Mouse (Mus musculus) forebrain, embryonic 13.5 days (tissue): ENCODE results near the gene Ppp2r2c. TPM values are rescaled to one million over a fixed set of nuclear protein-coding genes. Genes with fewer than 3 reads are reported as not detected.

Experiments used
- ATAC-seq: fragments of 200-750 bp; cut with Nextera tagmentation; 2 replicates; pipeline ENCODE4 v1.8.0; 2017
- H3K27ac ChIP-seq: fragments of 300-500 bp; sonication (generic); 2 replicates; pipeline ENCODE4 v1.5.1; 2015; ENCODE audit warnings: inconsistent platforms, mild to moderate bottlenecking, moderate library complexity
- H3K27me3 ChIP-seq: fragments of 300-500 bp; sonication (generic); 2 replicates; pipeline ENCODE4 v1.6.1; 2015; ENCODE audit warnings: mild to moderate bottlenecking, inconsistent platforms
- H3K36me3 ChIP-seq: fragments of 300-500 bp; sonication (generic); 2 replicates; pipeline ENCODE4 v1.6.1; 2015; ENCODE audit warnings: mild to moderate bottlenecking, inconsistent platforms; ENCODE audit not compliant: poor library complexity, severe bottlenecking
- H3K4me1 ChIP-seq: fragments of 300-500 bp; sonication (generic); 2 replicates; pipeline ENCODE4 v1.6.1; 2015; ENCODE audit warnings: inconsistent platforms
- H3K4me2 ChIP-seq: fragments of 300-500 bp; sonication (generic); 2 replicates; pipeline ENCODE4 v1.6.1; 2015; ENCODE audit warnings: inconsistent platforms, mild to moderate bottlenecking, moderate library complexity
- H3K4me3 ChIP-seq: fragments of 300-500 bp; sonication (generic); 2 replicates; pipeline ENCODE4 v1.5.1; 2015; ENCODE audit warnings: mild to moderate bottlenecking, inconsistent platforms
- H3K9ac ChIP-seq: fragments of 300-500 bp; sonication (generic); 2 replicates; pipeline ENCODE4 v1.6.1; 2015; ENCODE audit warnings: mild to moderate bottlenecking, inconsistent platforms
- H3K9me3 ChIP-seq: fragments of 300-500 bp; sonication (generic); replicated peaks from 2 replicates; pipeline ENCODE4 v1.6.1; 2016; ENCODE audit warnings: inconsistent platforms
- WGBS: fragments of 180-500 bp; shearing (Covaris S2); methylation state at CpG from one replicate; pipeline ENCODE4 v1.1.7; 2015; 5-methylcytosine and 5-hydroxymethylcytosine counted together
- polyA plus RNA-seq: library from polyadenylated mRNA; unstranded; fragments of >200 nt; fragmentation: Nextera tagmentation; extraction: Ambion mirVana; gene quantifications from 2 replicates; pipeline ENCODE4 v1.2.1, GENCODE M21; 2015

Ppp2r2c gene
- polyA plus RNA-seq, 1 experiment from 2014 or later = 9.0 TPM

DNA sequence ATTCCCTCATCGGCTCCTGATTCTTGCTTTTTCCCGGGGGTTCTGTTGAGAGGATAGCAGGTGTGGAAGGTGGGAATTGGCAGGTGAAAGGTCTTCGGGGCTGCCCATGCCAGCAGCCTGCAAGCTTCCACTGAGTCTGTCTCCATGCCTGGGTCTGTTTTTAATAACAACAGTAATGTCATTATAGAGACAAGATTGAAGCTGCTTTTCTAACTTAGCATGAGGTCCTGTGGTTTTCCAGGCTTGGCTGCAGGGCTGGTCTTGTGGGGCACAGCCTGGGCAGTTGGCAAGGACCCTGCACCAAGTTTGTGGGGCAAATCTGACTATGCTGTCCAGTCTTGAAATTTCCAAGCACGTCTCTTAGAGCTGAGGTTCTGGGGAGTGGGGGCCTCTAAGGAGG is 7.6 kb downstream of the Ppp2r2c start:
- no peak overlapping the region for H3K9ac ChIP-seq
- no peak overlapping the region for H3K4me3 ChIP-seq
- ATAC-seq = no peak
- H3K4me2 ChIP-seq = no peak overlapping the region
- H3K27ac ChIP-seq = no peak overlapping the region
- H3K27me3 ChIP-seq = peaks cover 38% of the 10 kb centered on the region
- peaks cover 3% of the 10 kb centered on the region; the same call in 1 of the 2 replicates for H3K4me1 ChIP-seq
- no peaks in the 10 kb centered on the region for H3K36me3 ChIP-seq
- no peaks in the 10 kb centered on the region for H3K9me3 ChIP-seq
- 84% methylated on average over 4 of the region's 4 CpGs for WGBS

GRCm38 (mm10) chr5:36876777-36877396 is 8.6 kb downstream of the Ppp2r2c start:
- no peak for ATAC-seq

DNA sequence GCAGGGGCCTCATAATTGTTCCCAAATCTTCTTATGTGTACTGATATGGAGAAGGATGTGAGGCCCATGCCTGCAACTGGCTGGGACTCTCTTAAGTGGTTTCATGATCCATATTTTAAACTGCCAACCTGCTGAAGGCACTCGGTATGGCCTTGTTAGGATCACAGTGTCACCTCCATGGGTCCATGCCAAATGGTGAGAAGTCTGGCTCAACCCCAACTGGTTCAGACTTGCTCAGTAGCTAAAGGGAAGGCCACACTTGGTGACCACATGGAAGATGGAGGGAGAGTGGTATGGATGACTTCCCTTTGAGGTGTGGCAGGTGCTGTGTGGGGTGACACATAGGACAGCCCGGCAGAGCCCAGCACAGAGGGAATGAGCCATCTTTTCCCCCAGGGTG is 9.3 kb downstream of the Ppp2r2c start:
- H3K27ac ChIP-seq = no peak overlapping the region
- WGBS = 97% methylated on average over 2 of the region's 2 CpGs
- H3K27me3 ChIP-seq = peaks cover 21% of the 10 kb centered on the region
- H3K9me3 ChIP-seq = no peaks in the 10 kb centered on the region
- no peak overlapping the region for H3K9ac ChIP-seq
- ATAC-seq = no peak
- H3K4me3 ChIP-seq = no peak overlapping the region
- no peak overlapping the region for H3K4me2 ChIP-seq
- H3K4me1 ChIP-seq = peaks cover 3% of the 10 kb centered on the region; the same call in 1 of the 2 replicates
- H3K36me3 ChIP-seq = no peaks in the 10 kb centered on the region

More at GRCm38 (mm10) chr5:36876777-36877396, 8.6 kb downstream of the Ppp2r2c start:
- Histone ChIP-seq H3K4me3 (no peak overlapping the region), H3K4me2 (no peak overlapping the region), H3K27me3 (peaks cover 29% of the 10 kb centered on the region), H3K36me3 (no peaks in the 10 kb centered on the region), H3K4me1 (peaks cover 3% of the 10 kb centered on the region; the same call in 1 of the 2 replicates), H3K27ac (no peak overlapping the region), H3K9me3 (no peaks in the 10 kb centered on the region), H3K9ac (no peak overlapping the region)
- 48% methylated on average over 7 of the region's 7 CpGs for WGBS

DNA sequence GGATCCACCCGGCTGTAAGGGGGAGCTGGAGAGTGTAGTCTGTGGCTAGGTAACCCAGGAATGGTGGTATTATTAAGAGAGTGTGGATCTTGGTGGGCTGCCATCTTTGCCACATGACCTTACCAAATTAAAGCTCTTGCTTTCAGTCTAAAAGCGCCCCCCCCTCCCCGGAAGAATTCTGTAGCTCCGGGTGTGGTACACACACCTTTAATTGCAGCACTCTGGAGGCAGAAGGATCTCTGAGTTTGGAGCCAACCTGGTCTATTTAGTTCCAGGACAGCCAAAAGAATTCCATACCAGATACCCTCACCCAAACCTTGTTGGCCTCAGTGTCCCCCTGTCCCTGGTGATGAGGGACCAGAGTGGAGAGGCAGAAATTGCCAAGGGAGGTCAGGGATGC is 10.5 kb downstream of the Ppp2r2c start:
- 83% methylated on average over 4 of the region's 4 CpGs for WGBS
- H3K9ac ChIP-seq = no peak overlapping the region
- ATAC-seq = no peak
- no peaks in the 10 kb centered on the region for H3K9me3 ChIP-seq
- H3K4me1 ChIP-seq = peaks cover 3% of the 10 kb centered on the region; the same call in 1 of the 2 replicates
- H3K36me3 ChIP-seq = no peaks in the 10 kb centered on the region
- H3K4me2 ChIP-seq = no peak overlapping the region
- no peak overlapping the region for H3K27ac ChIP-seq
- peaks cover 13% of the 10 kb centered on the region for H3K27me3 ChIP-seq
- no peak overlapping the region for H3K4me3 ChIP-seq

- Histone ChIP-seq H3K27me3 (no peaks in the 10 kb centered on the region), H3K4me1 (peaks cover 6% of the 10 kb centered on the region; the same call in 1 of the 2 replicates), H3K27ac (no peak overlapping the region), H3K36me3 (no peaks in the 10 kb centered on the region), H3K4me3 (no peak overlapping the region), H3K4me2 (no peak overlapping the region), H3K9ac (no peak overlapping the region), H3K9me3 (no peaks in the 10 kb centered on the region)
- WGBS = 87% methylated on average over 5 of the region's 5 CpGs
- no peak for ATAC-seq
These were observed 12.3 kb downstream of the Ppp2r2c start for GRCm38 (mm10) chr5:36880622-36881021.

GRCm38 (mm10) chr5:36883516-36883915 is 15.2 kb downstream of the Ppp2r2c start:
- H3K4me3 ChIP-seq = no peak overlapping the region
- 68% methylated on average over 12 of the region's 12 CpGs for WGBS
- H3K9ac ChIP-seq = no peak overlapping the region
- no peaks in the 10 kb centered on the region for H3K36me3 ChIP-seq
- H3K27ac ChIP-seq = no peak overlapping the region
- no peak for ATAC-seq
- peaks cover 11% of the 10 kb centered on the region for H3K4me1 ChIP-seq
- no peaks in the 10 kb centered on the region for H3K9me3 ChIP-seq
- no peaks in the 10 kb centered on the region for H3K27me3 ChIP-seq
- H3K4me2 ChIP-seq = no peak overlapping the region

DNA sequence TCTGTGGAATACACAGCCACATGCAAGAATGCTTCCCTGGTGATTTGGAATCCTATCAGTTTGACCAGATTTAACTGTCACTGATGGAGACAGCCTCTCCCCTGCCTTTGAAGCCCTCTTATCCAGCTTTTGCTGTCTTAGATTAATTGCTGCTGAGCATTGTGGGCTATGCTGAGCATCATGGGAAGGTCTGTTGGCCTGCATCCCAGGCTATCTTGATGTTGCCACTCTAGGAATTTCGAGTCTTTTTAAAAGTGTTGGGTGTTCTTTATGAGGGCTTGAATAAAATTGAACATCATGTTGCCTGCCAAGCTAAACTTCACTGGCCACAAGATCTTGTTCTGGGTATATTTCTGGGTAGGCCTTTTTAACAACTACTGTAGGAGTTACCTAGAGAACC is 16.8 kb downstream of the Ppp2r2c start:
- ATAC-seq = no peak
- peaks cover 21% of the 10 kb centered on the region for H3K4me1 ChIP-seq

GRCm38 (mm10) chr5:36885595-36885994 is 17.3 kb downstream of the Ppp2r2c start:
- Histone ChIP-seq H3K27ac (no peak overlapping the region), H3K9me3 (no peaks in the 10 kb centered on the region), H3K9ac (no peak overlapping the region)

More for the DNA sequence above, 16.8 kb downstream of the Ppp2r2c start:
- Histone ChIP-seq H3K9me3 (no peaks in the 10 kb centered on the region), H3K4me3 (no peak overlapping the region), H3K27ac (no peak overlapping the region), H3K9ac (no peak overlapping the region), H3K27me3 (no peaks in the 10 kb centered on the region), H3K36me3 (no peaks in the 10 kb centered on the region), H3K4me2 (no peak overlapping the region)
- 64% methylated on average over 1 of the region's 1 CpGs for WGBS

DNA sequence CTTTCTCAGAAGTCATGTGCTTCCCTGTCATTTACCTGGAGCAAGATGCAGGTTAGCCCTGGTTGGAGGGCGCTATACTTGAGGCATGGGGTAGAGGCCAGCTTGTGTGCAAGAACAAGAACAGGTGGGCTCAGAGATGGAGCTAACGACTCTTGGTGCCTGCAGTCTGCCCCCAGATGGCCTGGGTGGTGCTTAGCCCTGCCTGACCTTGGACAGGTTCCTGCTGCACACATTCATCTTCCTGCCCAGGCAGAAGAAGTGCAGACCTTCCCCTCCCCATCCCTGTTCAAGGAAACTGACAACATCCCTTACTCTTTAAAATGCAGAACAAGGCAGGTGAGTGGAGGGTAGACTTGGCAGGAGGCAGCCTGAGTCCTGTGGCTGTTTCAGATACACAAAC is 18.0 kb downstream of the Ppp2r2c start:
- H3K9ac ChIP-seq = no peak overlapping the region
- no peak for ATAC-seq
- H3K36me3 ChIP-seq = no peaks in the 10 kb centered on the region
- H3K9me3 ChIP-seq = no peaks in the 10 kb centered on the region
- peaks cover 32% of the 10 kb centered on the region for H3K4me1 ChIP-seq
- no peak overlapping the region for H3K4me2 ChIP-seq
- no peak overlapping the region for H3K27ac ChIP-seq
- H3K27me3 ChIP-seq = no peaks in the 10 kb centered on the region
- H3K4me3 ChIP-seq = no peak overlapping the region
- WGBS = 70% methylated on average over 2 of the region's 2 CpGs

More at GRCm38 (mm10) chr5:36885595-36885994, 17.3 kb downstream of the Ppp2r2c start:
- no peak overlapping the region for H3K4me3 ChIP-seq
- 73% methylated on average over 5 of the region's 5 CpGs for WGBS
- ATAC-seq = no peak
- H3K4me2 ChIP-seq = no peak overlapping the region
- peaks cover 25% of the 10 kb centered on the region for H3K4me1 ChIP-seq
- no peaks in the 10 kb centered on the region for H3K27me3 ChIP-seq
- H3K36me3 ChIP-seq = no peaks in the 10 kb centered on the region

DNA sequence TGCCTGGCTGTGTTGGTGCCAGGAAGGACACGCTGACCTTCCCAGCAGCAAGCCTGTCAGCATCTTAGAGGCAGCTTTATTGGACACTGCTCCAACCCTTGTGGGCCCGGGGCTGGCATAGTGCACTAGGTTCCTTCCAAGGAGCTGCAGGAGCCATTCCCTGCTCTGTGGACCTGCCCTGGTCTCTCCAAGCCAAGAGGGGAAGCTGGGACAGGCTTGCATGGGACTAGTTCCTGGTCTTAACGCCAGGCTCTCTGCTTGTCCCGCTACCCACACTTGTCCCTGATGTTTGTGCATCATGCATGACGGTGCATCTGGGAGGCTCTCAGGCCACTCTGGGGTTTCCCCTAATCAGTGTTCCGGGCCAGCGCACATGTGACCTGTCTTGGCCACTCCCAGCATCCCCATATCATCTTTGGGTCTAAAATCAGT is 18.6 kb downstream of the Ppp2r2c start:
- Histone ChIP-seq H3K9ac (no peak overlapping the region), H3K27ac (no peak overlapping the region), H3K27me3 (no peaks in the 10 kb centered on the region), H3K36me3 (no peaks in the 10 kb centered on the region), H3K9me3 (no peaks in the 10 kb centered on the region), H3K4me2 (no peak overlapping the region), H3K4me3 (no peak overlapping the region), H3K4me1 (peaks cover 37% of the 10 kb centered on the region)
- ATAC-seq = no peak
- WGBS = 67% methylated on average over 7 of the region's 7 CpGs

- WGBS = 39% methylated on average over 9 of the region's 9 CpGs
- H3K9ac ChIP-seq = no peak overlapping the region
- ATAC-seq = no peak
These were observed 19.1 kb downstream of the Ppp2r2c start for GRCm38 (mm10) chr5:36887299-36887988.

DNA sequence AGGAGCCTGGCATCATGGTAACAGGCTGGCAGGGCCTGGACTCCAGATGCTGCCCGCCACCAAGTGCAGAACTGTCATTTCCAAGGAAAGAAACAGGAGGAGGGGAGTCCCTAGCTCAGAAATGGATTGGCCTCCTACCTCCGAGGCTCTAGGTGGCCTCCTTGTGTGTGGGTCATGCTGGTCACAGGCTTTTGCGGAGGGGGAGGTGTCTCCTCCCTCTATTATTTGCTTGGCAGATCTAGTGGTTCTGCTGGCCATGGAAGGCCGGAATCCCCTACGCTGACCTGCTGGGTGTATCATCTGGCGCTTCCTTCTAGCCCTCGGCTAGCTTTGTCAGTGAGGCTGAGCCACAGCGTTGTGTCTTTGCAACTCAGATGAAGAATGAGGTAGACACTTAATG is 20.2 kb downstream of the Ppp2r2c start:
- no peaks in the 10 kb centered on the region for H3K27me3 ChIP-seq
- H3K9ac ChIP-seq = no peak overlapping the region
- H3K27ac ChIP-seq = no peak overlapping the region
- H3K4me3 ChIP-seq = no peak overlapping the region
- H3K4me2 ChIP-seq = no peak overlapping the region
- ATAC-seq = no peak
- 86% methylated on average over 8 of the region's 8 CpGs for WGBS
- H3K36me3 ChIP-seq = no peaks in the 10 kb centered on the region
- peaks cover 43% of the 10 kb centered on the region for H3K4me1 ChIP-seq
- no peaks in the 10 kb centered on the region for H3K9me3 ChIP-seq

More at GRCm38 (mm10) chr5:36887299-36887988, 19.1 kb downstream of the Ppp2r2c start:
- H3K27ac ChIP-seq = peak overlapping the region; percentile 25; the same call in 1 of the 2 replicates
- H3K36me3 ChIP-seq = no peaks in the 10 kb centered on the region
- no peaks in the 10 kb centered on the region for H3K27me3 ChIP-seq
- peaks cover 43% of the 10 kb centered on the region for H3K4me1 ChIP-seq
- H3K9me3 ChIP-seq = no peaks in the 10 kb centered on the region
- H3K4me2 ChIP-seq = no peak overlapping the region
- no peak overlapping the region for H3K4me3 ChIP-seq
